Mouse (Mus musculus): ENCODE measurements around the gene Sec16b.
A peak's percentile ranks its signal among the peaks of the same experiment; 100 is the strongest.

Gene Sec16b

GRCm38 (mm10) chr1:157558145-157558544 lies 51.6 kb downstream of the Sec16b start:
- no peak for DNase-seq (ENCODE audit: low spot score in 2 of 2)

DNA sequence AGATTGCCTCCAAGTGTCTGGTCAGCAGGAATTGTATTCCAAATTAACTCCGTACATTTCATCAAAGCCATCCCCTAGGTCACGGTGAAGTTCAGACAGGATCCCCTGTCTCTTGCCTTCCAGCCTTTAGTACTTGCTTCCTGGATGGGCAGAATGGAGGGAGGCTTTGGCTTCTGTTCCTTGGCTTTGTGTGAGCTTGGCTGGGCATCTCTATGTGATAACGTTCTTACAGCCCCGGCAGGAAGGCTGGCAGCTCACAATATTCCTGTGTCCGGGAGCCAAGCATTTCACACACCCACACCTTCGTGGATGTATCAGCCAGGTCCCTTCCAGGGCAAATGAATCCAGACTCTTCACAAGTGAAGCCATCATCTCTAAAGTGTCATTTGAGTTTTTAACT lies 53.5 kb downstream of the Sec16b start:
- DNase-seq (ENCODE audit: low spot score in 2 of 2), result no peak

GRCm38 (mm10) chr1:157560654-157561386 lies 54.3 kb downstream of the Sec16b start:
- peak in 1 of 2 experiments; percentile 27 for DNase-seq (ENCODE audit: low spot score in 2 of 2)

- no peak for DNase-seq (ENCODE audit: low spot score in 2 of 2)
These were observed 61.3 kb downstream of the Sec16b start for GRCm38 (mm10) chr1:157567819-157568218.

DNA sequence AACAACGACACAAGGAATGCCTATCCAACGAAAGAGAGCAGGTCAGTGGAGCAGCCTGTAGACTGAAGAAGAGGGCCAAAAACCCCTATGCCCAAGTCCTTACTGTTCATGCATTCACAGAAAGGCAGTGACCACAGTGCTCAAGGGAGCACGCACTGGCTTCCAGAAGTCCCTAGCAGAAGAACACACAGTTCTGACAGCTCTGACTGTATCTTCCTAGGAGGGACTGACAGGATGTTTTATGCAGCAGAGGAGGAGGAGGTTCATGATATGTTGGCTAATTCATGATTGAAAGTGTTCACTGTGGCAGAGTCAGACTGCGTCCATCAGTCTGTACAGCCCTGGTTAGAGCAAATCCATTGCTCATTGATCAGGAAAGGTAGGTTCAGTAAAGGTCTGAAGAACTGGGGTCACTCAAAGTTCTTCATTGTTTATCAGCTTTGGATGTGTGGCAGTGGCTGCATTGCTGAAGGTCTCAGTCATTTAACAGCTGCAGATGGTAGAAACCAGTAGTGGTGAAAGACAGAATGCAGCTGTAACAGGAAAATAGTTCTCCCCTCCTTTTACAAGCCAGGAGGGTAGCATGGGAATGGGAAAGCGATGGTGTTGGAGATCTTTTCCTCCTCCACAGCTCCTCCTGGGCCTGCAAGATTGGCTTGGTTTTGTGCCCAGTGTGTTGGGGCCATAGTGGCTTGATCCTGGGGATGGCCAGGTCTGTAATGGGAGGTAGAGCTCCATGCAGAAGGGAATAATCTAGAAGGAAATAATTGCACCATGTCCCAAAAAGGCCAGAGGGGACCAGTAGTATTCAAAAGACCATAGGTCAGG lies 62.9 kb downstream of the Sec16b start:
- no peak for DNase-seq (ENCODE audit: low spot score in 2 of 2)

DNA sequence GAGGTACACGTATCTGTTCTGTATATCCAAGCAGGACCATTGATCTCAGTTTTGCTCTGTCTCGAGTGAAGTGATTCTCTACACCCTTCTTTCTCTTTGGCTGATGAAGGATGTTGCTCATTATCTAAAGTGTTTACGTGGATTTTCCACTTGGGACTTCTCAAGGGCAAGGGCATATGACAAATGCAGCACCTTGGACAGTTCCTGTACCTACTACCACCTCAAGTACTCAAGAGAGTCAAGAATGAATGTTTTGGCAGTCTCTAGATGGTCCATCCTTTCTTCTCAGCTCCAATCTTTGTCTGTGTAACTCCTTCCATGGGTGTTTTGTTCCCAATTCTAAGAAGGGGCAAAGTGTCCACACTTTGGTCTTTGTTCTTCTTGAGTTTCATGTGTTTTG lies 68.8 kb downstream of the Sec16b start:
- no peak for DNase-seq (ENCODE audit: low spot score in 2 of 2)

- no peak for DNase-seq (ENCODE audit: low spot score in 2 of 2)
These were observed 71.8 kb downstream of the Sec16b start for GRCm38 (mm10) chr1:157578336-157578735.

GRCm38 (mm10) chr1:157586556-157586955 lies 80.0 kb downstream of the Sec16b start:
- no peak for DNase-seq (ENCODE audit: low spot score in 2 of 2)

- no peak for DNase-seq (ENCODE audit: low spot score in 2 of 2)
These were observed 85.5 kb downstream of the Sec16b start for GRCm38 (mm10) chr1:157592039-157592438.

DNA sequence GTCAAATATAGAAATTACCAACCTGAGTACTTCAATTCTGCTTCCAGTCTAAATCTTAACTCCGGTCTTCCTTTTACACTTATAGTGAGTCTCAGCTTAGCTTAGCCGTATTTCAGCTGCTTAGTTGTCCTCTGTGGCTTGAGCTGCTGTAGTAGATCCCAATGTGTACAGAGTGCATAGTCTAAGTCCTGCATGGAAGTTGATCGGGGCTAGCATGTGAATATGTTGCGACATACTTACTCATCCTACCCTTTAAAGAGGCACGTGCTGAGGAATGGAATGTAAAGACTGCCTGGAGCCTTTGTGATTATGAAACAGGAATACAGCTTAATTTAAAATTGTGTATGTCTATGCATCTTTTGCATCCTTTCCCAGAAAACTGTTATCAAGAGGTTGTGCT lies 88.0 kb downstream of the Sec16b start:
- DNase-seq (ENCODE audit: low spot score in 2 of 2), result no peak

- DNase-seq (ENCODE audit: low spot score in 2 of 2), result no peak
These were observed 88.6 kb downstream of the Sec16b start for GRCm38 (mm10) chr1:157595165-157595564.

- no peak for DNase-seq (ENCODE audit: low spot score in 2 of 2)
These were observed 98.0 kb downstream of the Sec16b start for GRCm38 (mm10) chr1:157604513-157604912.

Data from natural killer cell, adult 2 months (primary cell).